Mouse (Mus musculus) intestine, embryonic 15.5 days (tissue): ENCODE measurements around the gene Vmn2r73. TPM values are rescaled to one million over a fixed set of nuclear protein-coding genes. Genes with fewer than 3 reads are reported as not detected.
"Not testable (repeated sequence)": the region's sequence is repeated elsewhere in the genome, so short reads cannot be mapped to it uniquely, and the experiment has no call there.

Source experiments
- ATAC-seq: fragments of 200-750 bp; cut with Nextera tagmentation; 2 replicates; pipeline ENCODE4 v1.8.0; 2017; ENCODE audit warnings: moderate TSS enrichment, moderate library complexity
- H3K27ac ChIP-seq: fragments of 300-500 bp; sonication (generic); 2 replicates; pipeline ENCODE4 v1.5.1; 2015; ENCODE audit warnings: mild to moderate bottlenecking, inconsistent platforms
- H3K27me3 ChIP-seq: fragments of 300-500 bp; sonication (generic); replicated peaks from 2 replicates; pipeline ENCODE4 v1.6.1; 2015; ENCODE audit warnings: inconsistent platforms
- H3K36me3 ChIP-seq: fragments of 300-500 bp; sonication (generic); 2 replicates; pipeline ENCODE4 v1.6.1; 2015; ENCODE audit warnings: inconsistent platforms
- H3K4me1 ChIP-seq: fragments of 300-500 bp; sonication (generic); replicated peaks from 2 replicates; pipeline ENCODE4 v1.6.1; 2015; ENCODE audit warnings: inconsistent platforms
- H3K4me2 ChIP-seq: fragments of 300-500 bp; sonication (generic); replicated peaks from 2 replicates; pipeline ENCODE4 v1.6.1; 2015; ENCODE audit warnings: mild to moderate bottlenecking, inconsistent platforms
- H3K4me3 ChIP-seq: fragments of 300-500 bp; sonication (generic); replicated peaks from 2 replicates; pipeline ENCODE4 v1.5.1; 2015; ENCODE audit warnings: inconsistent platforms
- H3K9ac ChIP-seq: fragments of 300-500 bp; sonication (generic); 2 replicates; pipeline ENCODE4 v1.6.1; 2015; ENCODE audit warnings: inconsistent platforms
- H3K9me3 ChIP-seq: fragments of 300-500 bp; sonication (generic); 2 replicates; pipeline ENCODE4 v1.6.1; 2016; ENCODE audit warnings: inconsistent platforms
- WGBS: fragments of 180-500 bp; shearing (Covaris S2); methylation state at CpG from one replicate; pipeline ENCODE4 v1.1.7; 2015; 5-methylcytosine and 5-hydroxymethylcytosine counted together
- polyA plus RNA-seq: library from polyadenylated mRNA; unstranded; fragments of >200 nt; fragmentation: Nextera tagmentation; extraction: Ambion mirVana; gene quantifications from 2 replicates; pipeline ENCODE4 v1.2.1, GENCODE M21; 2015

Gene Vmn2r73
- not detected in 2 replicates for polyA plus RNA-seq

GRCm38 (mm10) chr7:85876166-85876565, at the start of gene Vmn2r73:
Vmn2r73 (minus strand) TSS chr7:85876266.
- no peaks in the 10 kb centered on the region for H3K27me3 ChIP-seq
- no peak within 1 kb of the TSS for H3K9ac ChIP-seq
- no peaks in the 10 kb centered on the region for H3K36me3 ChIP-seq
- no peaks in the 10 kb centered on the region for H3K9me3 ChIP-seq
- no peak within 1 kb of the TSS for H3K4me3 ChIP-seq
- no peak for ATAC-seq
- WGBS = 77% methylated on average over 1 of the region's 1 CpGs
- no peak within 1 kb of the TSS for H3K4me2 ChIP-seq
- no peaks in the 10 kb centered on the region for H3K4me1 ChIP-seq
- H3K27ac ChIP-seq = no peak within 1 kb of the TSS

- H3K4me2 ChIP-seq = no peak overlapping the region
- no peaks in the 10 kb centered on the region for H3K4me1 ChIP-seq
- no peak overlapping the region for H3K4me3 ChIP-seq
- no peak overlapping the region for H3K27ac ChIP-seq
- ATAC-seq = no peak
- H3K9me3 ChIP-seq = no peaks in the 10 kb centered on the region
- WGBS = 5% methylated on average over 2 of the region's 2 CpGs
- H3K36me3 ChIP-seq = no peaks in the 10 kb centered on the region
- H3K9ac ChIP-seq = no peak overlapping the region
- no peaks in the 10 kb centered on the region for H3K27me3 ChIP-seq
These were observed 35.7 kb downstream of the Vmn2r73 start for GRCm38 (mm10) chr7:85840090-85840948.

GRCm38 (mm10) chr7:85818092-85818491, 58.0 kb downstream of the Vmn2r73 start:
- not testable (repeated sequence) for H3K4me1 ChIP-seq, H3K27me3 ChIP-seq, ATAC-seq, H3K9ac ChIP-seq, H3K36me3 ChIP-seq, H3K27ac ChIP-seq, H3K9me3 ChIP-seq, H3K4me3 ChIP-seq, H3K4me2 ChIP-seq
- 9% methylated on average over 6 of the region's 6 CpGs for WGBS

Other genes starting within 250 kb of the Vmn2r73 start
- gene Vmn2r72, start 121.2 kb downstream of the Vmn2r73 start, polyA plus RNA-seq = not detected in 2 replicates
- gene Vmn2r74, start 85.4 kb upstream of the Vmn2r73 start, polyA plus RNA-seq = not detected in 2 replicates